Mouse (Mus musculus) right cerebral cortex, postnatal 25 days (tissue): ENCODE data around the gene Gm3646.

Source experiments
- DNase-seq: peaks from one replicate; pipeline ENCODE4 v3.0.0; 2022

Gm3646 gene

DNA sequence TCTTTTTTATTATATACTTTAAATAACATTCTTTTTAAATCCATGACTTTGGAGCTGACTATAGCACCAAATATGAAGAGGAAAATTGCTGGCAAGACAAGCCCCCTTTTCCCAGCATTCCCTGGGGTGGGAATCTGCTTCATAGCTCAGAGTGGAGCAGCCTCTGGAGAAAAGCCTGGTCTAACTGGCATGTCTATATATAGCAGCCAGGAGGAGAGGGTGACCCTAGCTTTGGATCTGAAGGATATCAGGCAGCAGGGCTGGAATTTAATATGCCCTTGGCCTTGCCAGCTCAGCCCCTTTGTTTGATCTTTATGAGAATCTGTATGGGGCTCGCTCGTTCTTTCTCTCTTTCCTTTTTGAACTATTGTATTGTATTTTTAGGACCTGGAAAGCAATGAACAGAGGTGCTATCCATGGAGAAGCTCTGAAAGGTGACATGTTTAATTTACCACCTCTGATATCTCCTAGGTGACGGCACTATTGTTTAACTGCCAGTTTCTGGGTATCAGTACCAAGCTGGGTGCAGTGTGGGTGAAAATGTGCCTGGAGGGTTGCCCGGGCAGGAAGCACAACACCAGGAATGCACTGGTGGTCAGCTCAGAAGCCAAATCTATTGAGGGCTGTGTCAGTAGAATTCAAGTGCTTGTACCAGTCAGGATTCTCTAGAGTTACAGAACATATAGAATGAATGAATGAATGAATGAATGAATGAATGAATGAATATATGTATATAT is at the start of gene Gm3646:
Gm3646 (minus strand) TSS at position 90 of the 737 bp plus-strand sequence.
- DNase-seq, result no peak

DNA sequence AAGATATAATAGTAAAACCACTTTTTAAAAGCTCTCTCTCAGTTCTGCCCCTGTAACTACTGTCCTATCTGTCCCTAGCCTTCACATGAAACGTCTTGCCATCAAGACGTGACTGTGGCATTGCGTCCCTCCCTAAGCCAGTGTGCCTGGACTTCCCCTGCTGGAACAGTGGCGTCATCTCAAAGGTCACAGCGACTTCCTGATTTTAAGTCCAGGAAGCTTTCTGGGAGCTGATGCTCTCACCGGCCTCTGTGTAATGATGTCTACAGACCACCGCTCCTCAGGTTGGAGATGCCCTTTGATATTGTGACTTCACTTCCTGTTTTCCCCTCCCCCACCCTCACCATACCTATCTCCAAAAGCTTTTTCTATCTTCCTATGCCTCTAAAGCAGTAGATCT is 41.9 kb upstream of the Gm3646 start:
- DNase-seq, result no peak

DNA sequence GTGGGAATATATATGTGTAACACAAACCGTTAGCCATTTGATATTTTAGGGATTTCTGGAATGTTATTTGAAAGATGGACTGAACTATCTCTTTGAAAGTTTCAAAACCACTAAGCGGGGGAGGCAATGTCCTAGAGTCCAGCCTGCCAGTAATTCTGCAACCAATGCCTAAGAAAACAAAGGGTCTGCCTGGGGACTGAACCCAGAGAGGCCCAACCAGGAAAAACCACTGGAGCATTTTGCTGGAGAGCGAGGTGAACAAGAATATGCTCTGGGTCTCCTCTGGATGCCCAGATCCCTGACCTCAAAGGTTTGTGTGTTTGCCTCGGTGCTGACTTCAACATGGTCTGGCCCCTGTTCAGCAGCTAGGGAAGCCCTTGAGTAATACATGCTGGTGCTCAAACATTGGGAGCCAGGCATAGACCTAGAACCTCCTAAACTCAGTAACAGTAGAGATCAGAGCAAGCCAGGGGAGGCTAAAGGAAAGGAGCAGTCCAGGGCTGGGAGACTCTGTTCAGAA is 41.0 kb upstream of the Gm3646 start:
- no peak for DNase-seq

DNA sequence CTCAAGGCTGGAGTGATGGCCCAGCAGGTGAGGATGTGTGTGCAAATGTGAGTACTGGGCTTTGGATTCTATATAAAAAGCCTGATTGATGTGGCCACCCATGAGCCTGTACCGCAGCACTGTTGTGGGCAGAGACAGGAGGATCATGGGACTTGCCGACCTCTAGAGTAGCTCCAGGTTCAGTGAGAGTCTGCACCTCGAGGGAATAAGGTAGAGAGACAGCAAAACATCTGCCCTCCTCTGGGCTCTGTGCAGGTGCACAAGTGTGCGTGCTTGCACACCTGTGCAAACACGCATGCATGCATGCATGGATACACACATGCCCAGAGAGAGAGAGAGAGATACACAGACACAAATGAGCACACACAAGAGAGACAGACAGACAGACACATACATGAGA is 38.2 kb upstream of the Gm3646 start:
- DNase-seq, result no peak

DNA sequence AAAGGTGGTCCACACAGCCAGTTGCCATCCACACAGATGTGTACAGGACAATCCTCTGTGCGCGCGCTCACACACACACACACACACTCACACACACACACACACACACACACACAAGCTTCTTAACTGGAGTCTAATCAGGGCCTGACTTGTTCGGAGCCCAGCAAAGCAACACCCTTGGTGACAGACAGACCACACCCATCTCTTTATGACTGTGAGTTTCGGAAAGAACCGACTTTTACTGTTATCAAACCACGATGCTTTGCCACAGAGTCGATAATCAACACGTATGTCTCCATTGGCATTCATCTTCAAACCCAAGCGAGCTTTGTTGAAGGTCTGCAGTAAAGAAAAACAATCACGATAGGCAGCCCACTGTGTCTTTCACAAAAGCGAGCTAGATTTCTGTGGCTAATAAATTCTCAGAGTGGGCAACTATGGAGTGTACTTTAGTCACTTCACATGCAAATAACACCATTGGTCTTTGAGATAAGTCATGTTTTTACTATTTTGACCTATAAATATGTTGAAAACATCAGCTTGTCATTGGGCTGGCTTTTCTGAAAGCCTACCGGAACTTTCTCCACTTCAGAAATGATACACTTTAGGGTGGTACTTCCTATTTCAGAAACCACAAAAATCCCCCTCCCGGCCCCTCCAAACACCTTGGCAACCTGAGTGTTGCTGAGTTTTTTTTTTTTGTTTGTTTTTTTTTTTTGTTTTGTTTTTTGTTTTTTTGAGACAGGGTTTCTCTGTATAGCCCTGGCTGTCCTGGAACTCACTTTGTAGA is 37.3 kb upstream of the Gm3646 start:
- no peak for DNase-seq

DNA sequence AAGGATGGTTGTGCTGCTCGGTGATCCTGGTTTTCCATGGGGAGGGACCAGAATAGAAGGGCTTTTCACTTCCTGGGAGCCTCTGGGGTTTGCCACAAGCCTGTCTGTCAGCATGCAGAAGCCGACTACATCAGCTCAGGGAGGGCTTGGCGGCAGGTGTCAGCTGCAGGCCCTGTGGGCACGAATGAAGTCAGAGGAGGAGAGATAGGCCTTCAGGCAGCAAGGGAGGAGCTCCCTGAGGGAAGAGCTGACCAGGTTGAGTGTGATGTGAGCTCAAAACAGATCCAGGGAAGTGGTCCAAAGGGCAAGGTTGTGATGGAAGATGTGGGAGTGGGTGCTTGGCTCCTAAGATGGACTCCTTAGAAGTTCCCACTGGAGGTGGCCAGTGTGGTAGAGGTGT is 35.7 kb upstream of the Gm3646 start:
- no peak for DNase-seq

DNA sequence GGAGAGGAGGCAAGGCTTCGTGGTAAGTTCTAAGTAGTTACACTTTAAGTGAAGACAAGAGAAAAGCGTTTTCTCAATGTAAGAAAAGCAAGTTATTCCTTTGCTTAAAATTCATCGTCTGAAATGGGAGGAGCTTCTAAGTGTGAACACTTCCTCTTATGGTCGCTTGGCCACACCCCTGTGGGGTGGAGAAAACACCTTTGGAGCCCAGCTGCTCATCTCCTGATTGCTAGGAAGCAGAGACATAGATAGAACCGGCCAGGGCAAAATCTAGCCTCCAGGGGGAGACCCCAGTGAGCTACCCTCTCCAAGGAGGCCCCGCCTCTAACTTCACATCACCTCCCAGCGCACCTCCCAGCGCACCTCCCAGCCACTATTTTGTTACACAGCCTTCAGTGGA is 34.7 kb upstream of the Gm3646 start:
- no peak for DNase-seq

DNA sequence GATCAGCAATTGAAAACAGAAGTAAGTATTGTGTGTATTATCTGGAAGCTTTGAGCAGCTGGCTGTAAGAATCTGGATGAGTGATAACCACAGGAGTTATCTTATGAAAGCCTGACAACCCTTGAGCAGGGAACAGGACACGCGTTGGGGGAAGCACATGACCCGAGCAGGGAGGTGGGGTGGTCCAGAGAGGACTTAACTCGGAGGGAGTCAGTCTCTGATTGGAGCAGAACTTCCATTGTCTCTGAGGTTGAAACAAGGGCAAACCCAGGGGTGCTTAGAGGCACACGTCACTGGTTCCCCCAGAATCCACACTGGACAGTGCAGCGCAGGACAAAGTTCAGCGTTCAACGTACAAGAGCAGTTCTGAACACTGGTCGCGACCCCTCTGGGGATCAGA is 34.1 kb upstream of the Gm3646 start:
- DNase-seq, result no peak

DNA sequence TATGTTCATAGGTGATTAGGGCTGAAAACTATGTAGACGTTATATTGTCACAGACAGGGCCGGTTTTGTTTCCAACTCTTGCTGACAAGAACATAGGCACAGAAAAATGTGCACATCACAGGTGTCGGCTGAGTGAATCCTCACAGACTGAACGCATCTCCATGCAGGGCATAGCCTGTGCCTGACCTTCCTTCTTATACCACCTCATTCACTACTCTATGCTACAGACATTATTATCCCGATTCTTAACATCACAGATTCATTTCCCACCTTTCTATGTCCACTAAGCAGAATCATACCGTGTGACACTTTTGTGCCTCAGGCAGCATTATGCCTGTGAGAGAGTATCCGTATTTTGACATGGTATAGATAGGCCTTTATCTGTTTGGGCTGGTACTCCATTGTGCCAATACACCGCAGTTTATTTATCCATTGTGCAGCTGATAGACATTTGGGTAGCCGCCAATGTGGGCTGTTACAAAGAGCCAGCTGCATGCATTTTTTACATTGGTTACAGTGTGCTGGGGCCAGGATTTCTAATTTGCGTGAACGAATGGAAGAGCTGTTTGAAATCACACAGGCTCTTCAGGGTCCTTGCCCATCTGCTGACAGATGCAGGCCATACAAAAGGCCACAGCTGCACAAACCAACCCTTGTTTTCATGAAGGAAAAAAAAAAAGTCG is 33.5 kb upstream of the Gm3646 start:
- DNase-seq, result no peak

DNA sequence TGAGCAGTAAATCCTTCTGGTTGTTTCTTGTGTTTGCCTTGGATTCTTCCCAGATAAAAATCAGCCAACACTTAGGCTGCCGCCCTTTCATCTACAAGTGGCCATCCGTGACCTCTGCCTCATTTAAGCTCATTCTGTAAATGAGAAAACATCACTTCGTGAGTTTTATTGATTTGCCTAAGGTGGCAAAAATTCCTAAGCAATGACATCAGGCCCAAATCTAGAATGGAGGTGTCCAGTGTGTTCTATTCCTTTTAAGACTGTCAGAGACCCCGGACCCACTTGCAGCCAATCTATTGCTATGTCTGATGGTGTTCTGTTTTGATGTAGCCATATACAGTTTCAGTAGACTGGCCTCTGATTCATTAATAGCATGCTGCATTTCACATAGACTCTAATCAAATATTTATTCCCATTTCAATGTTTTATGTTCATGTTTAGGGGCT is 26.5 kb upstream of the Gm3646 start:
- DNase-seq, result no peak

DNA sequence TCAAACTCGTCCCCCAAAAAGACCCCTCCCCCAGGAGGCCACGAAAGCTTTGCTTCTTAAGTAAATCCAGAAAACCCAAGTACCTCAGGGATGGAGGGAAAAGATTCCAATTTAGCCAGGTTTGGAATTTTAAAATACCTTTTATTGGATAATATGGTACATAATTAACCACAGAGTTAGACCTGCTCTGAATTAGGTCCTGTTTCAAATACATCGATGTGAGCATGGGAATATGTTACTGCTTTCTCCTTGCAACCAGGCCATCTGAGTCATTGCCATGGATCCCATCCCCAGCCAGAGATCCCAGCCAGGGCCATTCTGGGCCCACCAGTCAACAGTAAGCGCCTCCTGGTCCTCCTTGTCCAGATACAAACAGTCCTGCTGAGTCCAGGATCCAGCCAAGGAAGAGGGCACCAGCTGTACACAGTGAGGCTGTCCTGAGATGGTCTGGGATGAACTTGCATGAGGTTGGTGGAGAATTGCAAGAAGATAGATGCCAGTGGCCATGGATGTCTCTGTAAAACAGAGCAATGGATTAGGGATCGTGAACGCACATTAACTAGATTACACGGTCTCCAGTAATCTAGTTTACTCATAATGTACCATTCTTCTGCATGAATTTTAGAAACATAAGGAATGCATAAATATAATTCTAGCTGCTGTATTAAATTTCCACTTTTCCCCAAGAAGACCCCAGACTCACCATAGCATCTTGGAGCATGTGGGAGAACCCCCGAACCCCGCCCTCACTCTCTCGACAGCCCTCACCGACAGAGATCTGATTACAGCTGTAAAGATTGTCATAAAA is 25.9 kb upstream of the Gm3646 start:
- no peak for DNase-seq

DNA sequence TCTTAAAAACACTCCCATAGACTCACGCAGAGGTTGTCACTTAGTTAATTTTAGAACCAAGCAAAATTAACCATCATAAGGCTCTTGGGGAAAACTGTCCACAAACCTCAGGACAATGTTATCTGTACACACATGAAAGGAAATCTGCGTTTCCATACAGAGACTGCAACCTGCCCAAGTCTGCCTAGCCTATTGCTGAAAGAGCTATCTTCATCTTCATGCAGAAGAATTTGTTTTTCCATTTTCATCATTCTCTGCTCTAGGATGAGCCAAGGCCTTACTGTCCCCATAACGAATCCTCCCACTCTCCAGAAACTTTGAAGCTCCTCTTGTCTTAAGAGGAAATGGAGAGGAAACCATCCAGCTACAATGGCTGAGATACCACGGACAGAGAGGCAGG is 19.8 kb upstream of the Gm3646 start:
- no peak for DNase-seq

DNA sequence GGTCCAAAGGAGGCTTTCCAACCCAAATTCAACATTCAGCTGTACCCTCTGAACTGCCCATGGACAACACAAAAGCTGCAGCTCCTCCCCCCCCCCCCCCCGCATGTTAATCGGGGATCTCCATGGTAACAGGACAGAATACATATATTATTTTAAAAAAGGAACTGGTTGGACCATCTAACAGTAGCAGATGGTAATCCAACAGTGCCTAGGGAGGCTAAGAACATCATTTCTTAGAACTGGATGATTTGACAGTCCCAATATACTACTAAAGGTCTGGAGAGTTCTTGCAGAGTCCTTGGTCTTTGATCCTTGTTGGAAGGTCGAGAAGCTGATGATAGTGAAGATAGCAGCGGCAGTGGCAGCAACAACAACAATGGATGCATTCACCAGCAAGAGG is 19.1 kb upstream of the Gm3646 start:
- DNase-seq, result no peak

DNA sequence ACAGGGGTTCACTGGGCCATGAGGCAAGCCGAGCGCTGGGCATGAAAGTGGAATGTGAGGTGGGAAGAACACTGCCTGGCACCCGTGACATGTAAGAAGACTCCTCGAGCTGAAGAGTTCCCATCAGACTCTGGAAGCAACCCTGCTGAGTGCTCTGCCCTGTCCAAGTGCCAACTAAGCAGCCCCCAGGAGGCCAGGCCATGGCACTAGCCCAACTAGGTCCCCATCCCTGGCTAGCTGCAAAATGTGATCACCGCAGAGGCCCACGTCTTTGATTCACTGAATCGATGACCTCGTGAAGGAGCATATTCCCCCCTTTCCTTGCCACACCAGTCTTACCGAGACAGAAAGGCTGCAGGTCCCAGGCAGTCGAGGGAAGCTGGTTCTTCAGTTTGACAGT is 14.5 kb upstream of the Gm3646 start:
- no peak for DNase-seq

DNA sequence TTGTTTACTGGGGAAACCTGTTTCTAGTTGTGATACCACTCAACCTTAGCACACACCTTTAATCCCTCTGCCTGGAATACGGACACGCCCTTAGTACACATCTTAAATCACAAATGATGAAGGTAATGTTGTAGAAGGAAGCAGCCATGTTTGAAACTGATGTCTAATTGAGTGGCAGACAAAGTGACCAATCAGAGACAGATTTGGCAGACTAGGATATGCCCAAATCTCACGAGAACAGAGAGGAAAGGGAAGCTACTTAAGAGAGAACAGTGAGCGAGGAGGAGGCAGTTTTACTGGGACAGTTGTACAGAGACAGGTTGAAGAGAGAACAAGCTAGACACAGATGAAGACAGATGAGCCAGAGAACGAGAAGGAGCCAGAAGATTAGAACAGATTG is 10.6 kb upstream of the Gm3646 start:
- DNase-seq, result no peak

DNA sequence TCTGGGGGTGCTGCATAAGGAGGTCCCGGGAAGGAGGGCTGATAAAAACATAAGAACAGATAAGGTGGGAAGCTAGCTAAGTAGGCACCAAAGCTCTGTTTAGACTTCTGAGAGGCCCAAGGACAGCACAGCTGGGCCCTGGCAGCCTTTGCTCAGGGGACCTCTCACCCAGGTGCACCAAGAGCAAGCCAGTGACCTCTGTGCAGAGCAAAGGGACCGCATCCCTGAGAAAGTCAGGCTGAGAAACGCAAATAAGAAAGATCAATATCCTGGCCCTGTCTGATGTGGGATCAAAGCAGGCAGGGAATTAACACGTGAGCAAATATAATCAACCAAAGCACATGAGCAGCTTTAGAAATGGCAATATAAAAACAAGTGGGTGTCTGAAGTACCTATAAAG is 7.9 kb upstream of the Gm3646 start:
- DNase-seq, result no peak

DNA sequence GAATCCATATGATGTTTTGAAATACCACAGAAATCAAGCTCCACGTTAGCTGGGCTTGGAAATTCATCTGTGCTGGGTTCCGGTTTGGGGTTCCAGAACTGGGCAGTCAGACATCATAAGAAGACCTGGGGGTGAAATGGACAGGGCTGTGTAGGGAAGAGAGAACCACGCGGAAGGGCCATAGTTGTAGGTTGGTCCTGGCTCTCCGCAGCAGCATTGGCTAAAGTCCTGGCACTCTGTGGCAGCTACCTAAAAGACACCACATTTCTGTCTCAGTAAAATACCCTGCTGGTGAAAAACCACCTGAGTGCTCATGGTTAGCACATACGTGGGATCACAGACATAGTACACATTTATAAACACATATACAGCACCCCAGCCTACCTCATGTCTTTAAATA is 343 bp downstream of the Gm3646 start:
- no peak for DNase-seq

DNA sequence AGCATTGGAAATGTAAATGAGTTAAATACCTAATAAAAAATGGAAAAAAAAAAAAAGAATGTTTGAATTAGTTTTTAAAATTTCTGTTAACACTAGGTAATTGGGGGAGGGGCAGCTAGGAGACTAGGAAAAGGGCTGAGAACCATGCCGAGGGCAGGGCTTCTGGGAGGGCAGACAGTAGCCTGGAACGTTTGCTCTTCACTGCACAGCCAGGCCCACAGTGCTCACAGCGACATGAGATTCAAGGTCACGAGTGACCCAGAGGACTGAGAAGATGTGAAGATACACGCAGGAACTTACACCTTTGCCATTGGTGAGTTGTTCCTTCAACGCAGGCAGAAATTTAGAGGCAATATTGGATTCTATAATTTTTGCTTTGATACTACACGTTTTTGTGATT is 2.2 kb downstream of the Gm3646 start:
- DNase-seq, result no peak

DNA sequence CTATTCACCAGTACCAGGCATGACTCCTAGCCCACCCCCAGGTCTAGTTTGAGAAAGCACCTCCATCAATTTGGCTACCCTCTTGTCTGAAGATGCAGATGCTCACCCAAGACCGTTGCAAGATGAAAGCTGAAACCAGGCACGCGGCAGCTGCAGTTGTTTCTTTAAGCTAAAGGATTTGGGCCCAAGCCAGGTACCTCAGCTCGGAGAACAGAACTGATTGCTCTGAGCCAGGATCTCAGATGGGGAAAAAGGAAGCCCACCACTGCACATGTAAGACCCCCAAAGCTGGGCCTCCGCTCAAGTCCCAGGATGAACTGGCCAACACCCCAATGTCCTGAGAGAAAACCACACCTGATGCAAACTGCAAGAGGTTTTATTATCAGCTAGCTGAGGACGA is 7.6 kb downstream of the Gm3646 start:
- no peak for DNase-seq

DNA sequence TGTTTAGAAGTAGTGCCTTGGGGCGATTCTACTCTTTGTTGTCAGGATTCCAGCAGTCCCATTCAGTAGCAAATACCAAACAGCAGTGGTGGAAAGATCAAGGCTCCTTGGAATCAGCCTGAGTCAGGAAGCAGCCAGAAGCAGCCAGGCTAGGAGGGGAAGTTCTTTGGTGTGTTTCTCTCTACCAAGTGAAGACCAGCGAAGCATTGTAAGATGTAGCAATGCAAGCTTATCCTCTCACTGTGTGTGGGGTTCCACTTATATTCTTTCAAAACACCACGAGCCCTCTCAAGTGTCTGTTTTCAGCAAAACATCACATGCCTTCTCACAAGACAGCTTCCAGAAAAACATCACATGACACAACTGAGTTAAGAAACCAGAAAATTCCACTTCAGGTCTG is 8.4 kb downstream of the Gm3646 start:
- no peak for DNase-seq

DNA sequence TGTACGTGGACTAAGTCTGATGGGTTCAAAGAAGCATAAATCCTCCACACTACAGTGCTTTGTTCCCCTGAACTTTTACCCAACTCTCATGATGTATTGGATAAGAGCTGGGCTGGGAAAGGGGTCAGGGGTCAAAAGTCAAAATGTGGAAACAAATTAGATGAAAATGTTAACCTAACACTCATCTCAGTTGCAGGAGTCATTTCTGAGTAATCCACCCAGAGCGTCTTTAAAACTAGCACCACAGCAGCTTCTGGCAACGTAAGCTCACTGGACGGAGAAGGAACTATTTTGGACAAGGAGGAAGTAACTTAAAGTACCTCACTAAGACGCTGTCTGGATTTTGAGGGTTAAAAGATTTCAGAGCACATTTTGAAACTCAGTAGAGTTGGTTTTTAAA is 20.5 kb downstream of the Gm3646 start:
- no peak for DNase-seq

DNA sequence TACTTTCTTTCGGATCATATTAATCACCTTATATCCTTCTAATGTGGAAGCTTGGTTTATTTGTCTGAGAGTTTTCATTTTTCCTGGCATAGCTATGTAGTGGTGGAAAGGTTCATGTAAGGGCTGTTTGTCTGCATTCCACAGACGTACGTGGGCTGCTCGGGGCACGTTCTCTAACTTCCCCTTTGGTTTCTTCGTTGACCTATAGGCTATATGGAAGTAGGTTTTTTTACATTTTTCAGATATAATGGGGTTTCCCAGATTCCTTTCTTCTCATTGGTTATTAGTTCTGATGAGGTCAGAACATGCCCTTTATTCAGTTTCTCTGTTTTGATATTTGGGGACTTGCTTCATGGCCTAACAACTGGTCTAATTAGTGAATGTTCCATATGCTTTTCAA is 23.3 kb downstream of the Gm3646 start:
- no peak for DNase-seq
